Mouse (Mus musculus) lung, adult 2 months (tissue): ENCODE data around the gene Emp1.

Source experiments
- CTCF ChIP-seq: fragments of 200-500 bp; IDR thresholded peaks from 2 replicates; pipeline ENCODE4 v1.5.1; 2011; ENCODE audit warnings: mild to moderate bottlenecking, low read length, control low read depth; ENCODE audit not compliant: insufficient read depth
- POLR2A ChIP-seq: fragments of 200-500 bp; IDR thresholded peaks from 2 replicates; pipeline ENCODE4 v1.6.1; 2011; ENCODE audit warnings: low read depth, mild to moderate bottlenecking, control low read depth, low read length, borderline replicate concordance; ENCODE audit errors: extremely low read depth

DNA sequence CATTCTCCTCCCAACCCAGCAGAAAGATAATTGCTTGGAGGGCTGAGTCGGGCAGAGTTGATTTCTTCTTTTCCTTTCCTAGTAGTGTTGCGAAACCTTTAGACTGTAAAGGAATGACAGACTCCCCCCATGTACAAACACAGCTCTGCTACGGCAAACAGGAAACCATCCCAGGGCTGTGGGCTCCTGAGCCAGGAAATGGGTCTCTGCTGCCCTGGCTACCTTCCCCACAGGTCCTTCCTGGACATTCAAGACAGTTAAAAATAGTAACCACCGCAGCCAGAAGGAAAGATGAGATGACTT lies 21.3 kb upstream of the Emp1 start:
- TF ChIP-seq CTCF (no peak), POLR2A (no peak)
